Mouse (Mus musculus): ENCODE results near the gene Kif26b. TPM values are rescaled to one million over a fixed set of nuclear protein-coding genes. Genes with fewer than 3 reads are reported as not detected.

Gene Kif26b
- 0.04 and 0.05 TPM in 2 replicates for polyA plus RNA-seq (2015; fragmentation: Nextera tagmentation; extraction: Ambion mirVana)

GRCm38 (mm10) chr1:178528431-178529351 lies at the start of gene Kif26b:
Gene Kif26b (plus strand): TSS chr1:178529125.
- ATAC-seq (ENCODE audit: low read depth) = 0 out of 2 replicates have a peak, but pooled peaks have one; percentile 30
- H3K27me3 ChIP-seq (ENCODE audit: control insufficient read depth, insufficient read depth, low read depth, low read length) = peaks cover 60% of the 10 kb centered on the region
- no peak within 1 kb of the TSS for H3K27ac ChIP-seq (ENCODE audit: low read length)
- no peak within 1 kb of the TSS for H3K9ac ChIP-seq (ENCODE audit: low read depth, low read length)
- peaks cover 10% of the 10 kb centered on the region for H3K4me1 ChIP-seq (ENCODE audit: control insufficient read depth, low read depth, low read length)
- no peaks in the 10 kb centered on the region for H3K9me3 ChIP-seq (replicated peaks; ENCODE audit: control insufficient read depth, low read length)
- no peaks in the 10 kb centered on the region for H3K36me3 ChIP-seq (ENCODE audit: control insufficient read depth, insufficient read depth)
- peak within 1 kb of the TSS; percentile 71 for H3K4me2 ChIP-seq (ENCODE audit: low read depth, low read length)
- WGBS (ENCODE audit: insufficient replicate concordance) = under 1% methylated on average over 90 of the region's 92 CpGs
- peak within 1 kb of the TSS; percentile 53 for H3K4me3 ChIP-seq (ENCODE audit: low read depth, low read length)

GRCm38 (mm10) chr1:178483854-178484253 lies 45.1 kb upstream of the Kif26b start:
- no peak overlapping the region for H3K27ac ChIP-seq (ENCODE audit: low read length)
- H3K27me3 ChIP-seq (ENCODE audit: control insufficient read depth, insufficient read depth, low read depth, low read length) = no peaks in the 10 kb centered on the region
- no peaks in the 10 kb centered on the region for H3K4me1 ChIP-seq (ENCODE audit: control insufficient read depth, low read depth, low read length)
- no peak overlapping the region for H3K4me3 ChIP-seq (ENCODE audit: low read depth, low read length)
- ATAC-seq (ENCODE audit: low read depth) = no peak
- no peak overlapping the region for H3K9ac ChIP-seq (ENCODE audit: low read depth, low read length)
- no peaks in the 10 kb centered on the region for H3K9me3 ChIP-seq (replicated peaks; ENCODE audit: control insufficient read depth, low read length)
- H3K4me2 ChIP-seq (ENCODE audit: low read depth, low read length) = no peak overlapping the region
- H3K36me3 ChIP-seq (ENCODE audit: control insufficient read depth, insufficient read depth) = no peaks in the 10 kb centered on the region

- Histone ChIP-seq H3K4me3 (ENCODE audit: low read depth, low read length) (no peak overlapping the region), H3K36me3 (ENCODE audit: control insufficient read depth, insufficient read depth) (no peaks in the 10 kb centered on the region), H3K9ac (ENCODE audit: low read depth, low read length) (no peak overlapping the region), H3K4me1 (ENCODE audit: control insufficient read depth, low read depth, low read length) (no peaks in the 10 kb centered on the region), H3K9me3 (replicated peaks; ENCODE audit: control insufficient read depth, low read length) (no peaks in the 10 kb centered on the region), H3K27ac (ENCODE audit: low read length) (no peak overlapping the region), H3K4me2 (ENCODE audit: low read depth, low read length) (no peak overlapping the region), H3K27me3 (ENCODE audit: control insufficient read depth, insufficient read depth, low read depth, low read length) (no peaks in the 10 kb centered on the region)
- ATAC-seq (ENCODE audit: low read depth) = 0 out of 2 replicates have a peak, but pooled peaks have one; percentile 24
- WGBS (ENCODE audit: insufficient replicate concordance) = 60% methylated on average over 5 of the region's 5 CpGs
Observed at GRCm38 (mm10) chr1:178485138-178485867, 43.6 kb upstream of the Kif26b start.

GRCm38 (mm10) chr1:178485868-178486220 lies 43.1 kb upstream of the Kif26b start:
- Histone ChIP-seq H3K9ac (ENCODE audit: low read depth, low read length) (no peak overlapping the region), H3K27ac (ENCODE audit: low read length) (no peak overlapping the region), H3K36me3 (ENCODE audit: control insufficient read depth, insufficient read depth) (no peaks in the 10 kb centered on the region), H3K4me2 (ENCODE audit: low read depth, low read length) (no peak overlapping the region), H3K9me3 (replicated peaks; ENCODE audit: control insufficient read depth, low read length) (no peaks in the 10 kb centered on the region), H3K4me3 (ENCODE audit: low read depth, low read length) (no peak overlapping the region), H3K4me1 (ENCODE audit: control insufficient read depth, low read depth, low read length) (no peaks in the 10 kb centered on the region), H3K27me3 (ENCODE audit: control insufficient read depth, insufficient read depth, low read depth, low read length) (no peaks in the 10 kb centered on the region)
- ATAC-seq (ENCODE audit: low read depth) = no peak
- WGBS (ENCODE audit: insufficient replicate concordance) = 56% methylated on average over 5 of the region's 5 CpGs

GRCm38 (mm10) chr1:178486828-178487227 lies 42.1 kb upstream of the Kif26b start:
- no peak overlapping the region for H3K4me2 ChIP-seq (ENCODE audit: low read depth, low read length)
- H3K9ac ChIP-seq (ENCODE audit: low read depth, low read length) = no peak overlapping the region
- H3K4me3 ChIP-seq (ENCODE audit: low read depth, low read length) = no peak overlapping the region
- no peaks in the 10 kb centered on the region for H3K4me1 ChIP-seq (ENCODE audit: control insufficient read depth, low read depth, low read length)
- H3K27me3 ChIP-seq (ENCODE audit: control insufficient read depth, insufficient read depth, low read depth, low read length) = no peaks in the 10 kb centered on the region
- no peaks in the 10 kb centered on the region for H3K9me3 ChIP-seq (replicated peaks; ENCODE audit: control insufficient read depth, low read length)
- no peak overlapping the region for H3K27ac ChIP-seq (ENCODE audit: low read length)
- no peaks in the 10 kb centered on the region for H3K36me3 ChIP-seq (ENCODE audit: control insufficient read depth, insufficient read depth)
- no peak for ATAC-seq (ENCODE audit: low read depth)
- 59% methylated on average over 5 of the region's 5 CpGs for WGBS (ENCODE audit: insufficient replicate concordance)

- Histone ChIP-seq H3K9me3 (replicated peaks; ENCODE audit: control insufficient read depth, low read length) (no peaks in the 10 kb centered on the region), H3K4me1 (ENCODE audit: control insufficient read depth, low read depth, low read length) (no peaks in the 10 kb centered on the region), H3K27me3 (ENCODE audit: control insufficient read depth, insufficient read depth, low read depth, low read length) (no peaks in the 10 kb centered on the region), H3K9ac (ENCODE audit: low read depth, low read length) (no peak overlapping the region), H3K36me3 (ENCODE audit: control insufficient read depth, insufficient read depth) (no peaks in the 10 kb centered on the region), H3K4me2 (ENCODE audit: low read depth, low read length) (no peak overlapping the region), H3K4me3 (ENCODE audit: low read depth, low read length) (no peak overlapping the region), H3K27ac (ENCODE audit: low read length) (no peak overlapping the region)
- ATAC-seq (ENCODE audit: low read depth) = no peak
- 35% methylated on average over 3 of the region's 3 CpGs for WGBS (ENCODE audit: insufficient replicate concordance)
Observed at GRCm38 (mm10) chr1:178489127-178489526, 39.8 kb upstream of the Kif26b start.

GRCm38 (mm10) chr1:178491733-178492132 lies 37.2 kb upstream of the Kif26b start:
- no peak overlapping the region for H3K4me3 ChIP-seq (ENCODE audit: low read depth, low read length)
- 34% methylated on average over 5 of the region's 5 CpGs for WGBS (ENCODE audit: insufficient replicate concordance)
- no peaks in the 10 kb centered on the region for H3K36me3 ChIP-seq (ENCODE audit: control insufficient read depth, insufficient read depth)
- H3K27me3 ChIP-seq (ENCODE audit: control insufficient read depth, insufficient read depth, low read depth, low read length) = no peaks in the 10 kb centered on the region
- no peak overlapping the region for H3K4me2 ChIP-seq (ENCODE audit: low read depth, low read length)
- no peak for ATAC-seq (ENCODE audit: low read depth)
- no peaks in the 10 kb centered on the region for H3K9me3 ChIP-seq (replicated peaks; ENCODE audit: control insufficient read depth, low read length)
- H3K27ac ChIP-seq (ENCODE audit: low read length) = peak overlapping the region; percentile 19
- H3K4me1 ChIP-seq (ENCODE audit: control insufficient read depth, low read depth, low read length) = no peaks in the 10 kb centered on the region
- no peak overlapping the region for H3K9ac ChIP-seq (ENCODE audit: low read depth, low read length)

GRCm38 (mm10) chr1:178492493-178492892 lies 36.4 kb upstream of the Kif26b start:
- no peak overlapping the region for H3K4me3 ChIP-seq (ENCODE audit: low read depth, low read length)
- no peak overlapping the region for H3K9ac ChIP-seq (ENCODE audit: low read depth, low read length)
- 18% methylated on average over 2 of the region's 2 CpGs for WGBS (ENCODE audit: insufficient replicate concordance)
- H3K36me3 ChIP-seq (ENCODE audit: control insufficient read depth, insufficient read depth) = no peaks in the 10 kb centered on the region
- no peaks in the 10 kb centered on the region for H3K4me1 ChIP-seq (ENCODE audit: control insufficient read depth, low read depth, low read length)
- no peaks in the 10 kb centered on the region for H3K9me3 ChIP-seq (replicated peaks; ENCODE audit: control insufficient read depth, low read length)
- no peak for ATAC-seq (ENCODE audit: low read depth)
- H3K4me2 ChIP-seq (ENCODE audit: low read depth, low read length) = no peak overlapping the region
- H3K27ac ChIP-seq (ENCODE audit: low read length) = peak overlapping the region; percentile 19; the same call in 1 of the 2 replicates
- H3K27me3 ChIP-seq (ENCODE audit: control insufficient read depth, insufficient read depth, low read depth, low read length) = no peaks in the 10 kb centered on the region

- 58% methylated on average over 2 of the region's 2 CpGs for WGBS (ENCODE audit: insufficient replicate concordance)
- H3K27me3 ChIP-seq (ENCODE audit: control insufficient read depth, insufficient read depth, low read depth, low read length) = no peaks in the 10 kb centered on the region
- H3K27ac ChIP-seq (ENCODE audit: low read length) = no peak overlapping the region
- no peaks in the 10 kb centered on the region for H3K9me3 ChIP-seq (replicated peaks; ENCODE audit: control insufficient read depth, low read length)
- H3K4me2 ChIP-seq (ENCODE audit: low read depth, low read length) = no peak overlapping the region
- no peak for ATAC-seq (ENCODE audit: low read depth)
- H3K9ac ChIP-seq (ENCODE audit: low read depth, low read length) = no peak overlapping the region
- H3K36me3 ChIP-seq (ENCODE audit: control insufficient read depth, insufficient read depth) = no peaks in the 10 kb centered on the region
- H3K4me3 ChIP-seq (ENCODE audit: low read depth, low read length) = no peak overlapping the region
- no peaks in the 10 kb centered on the region for H3K4me1 ChIP-seq (ENCODE audit: control insufficient read depth, low read depth, low read length)
Observed at GRCm38 (mm10) chr1:178496186-178496585, 32.7 kb upstream of the Kif26b start.

Measured in liver, embryonic 16.5 days (tissue).